Mouse (Mus musculus): Measurements from ENCODE around the gene Srgap2.

Gene Srgap2

DNA sequence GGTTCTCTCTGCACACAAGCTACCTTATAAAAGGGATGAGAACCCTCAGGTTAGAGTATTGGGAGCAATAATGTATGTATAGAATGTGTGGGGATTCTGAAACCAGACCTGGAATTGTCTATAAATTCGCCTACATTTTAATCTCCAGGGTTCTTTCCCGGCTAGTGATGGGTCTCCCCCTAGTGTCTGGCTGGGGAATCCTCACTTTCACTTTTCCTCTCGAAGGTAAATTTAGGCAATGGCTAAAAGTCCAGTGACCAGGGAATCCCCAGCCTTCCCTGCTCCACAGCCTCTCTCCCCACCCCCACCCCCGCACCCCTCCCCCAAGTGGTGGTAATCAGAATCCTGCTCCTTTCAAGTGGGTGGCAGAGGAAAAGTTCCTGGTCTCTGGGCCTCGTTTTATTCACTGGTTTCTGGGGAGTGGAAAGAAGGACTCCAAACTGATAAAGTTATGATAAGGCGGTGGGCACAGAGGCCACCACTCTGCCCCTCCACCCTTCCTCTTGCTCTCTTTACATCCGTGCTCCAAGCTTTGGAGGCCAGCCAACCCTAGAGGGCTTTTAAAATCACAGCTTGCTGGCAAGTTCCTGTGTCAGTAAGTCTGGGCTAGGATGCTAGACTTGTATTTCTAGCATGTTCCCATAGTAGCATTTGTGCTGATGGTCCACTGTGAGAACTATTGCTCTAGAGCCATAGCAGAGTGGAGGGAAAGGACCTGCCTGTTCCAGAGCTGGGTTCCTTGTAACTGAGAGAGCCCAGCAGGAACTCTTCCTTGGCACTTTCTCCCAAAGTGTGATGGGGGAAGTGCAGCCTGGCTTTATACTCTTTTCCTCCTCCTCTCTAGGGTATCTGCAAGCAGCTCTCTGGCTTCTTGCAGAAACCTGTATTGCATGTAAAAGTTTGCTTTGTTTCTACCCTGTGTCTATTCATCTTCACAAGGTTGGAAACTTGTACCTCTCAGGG lies 280.4 kb downstream of the Srgap2 start:
- DNase-seq (ENCODE audit: low read depth, low spot score) = peak; percentile 86

DNA sequence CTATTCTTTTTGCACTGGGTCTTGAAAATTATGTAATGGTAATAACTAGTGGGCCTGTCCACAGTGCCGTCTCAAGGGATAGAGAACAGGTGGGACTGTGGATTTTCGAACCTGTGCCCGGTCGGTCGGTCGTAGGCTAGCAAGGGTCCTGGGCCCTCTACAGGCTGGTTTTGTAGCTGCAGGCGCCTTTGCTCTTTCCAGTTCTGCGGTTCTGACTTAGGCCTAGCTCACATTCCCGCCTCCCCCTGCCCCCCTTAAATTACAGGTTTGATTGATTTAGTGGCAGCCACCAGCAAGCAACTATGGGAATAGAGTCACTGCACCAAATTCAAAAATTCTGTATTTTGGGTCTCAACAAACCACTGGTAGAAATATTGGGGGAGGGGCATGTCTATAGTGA lies 281.2 kb downstream of the Srgap2 start:
- DNase-seq (ENCODE audit: low read depth, low spot score) = peak; percentile 70

DNA sequence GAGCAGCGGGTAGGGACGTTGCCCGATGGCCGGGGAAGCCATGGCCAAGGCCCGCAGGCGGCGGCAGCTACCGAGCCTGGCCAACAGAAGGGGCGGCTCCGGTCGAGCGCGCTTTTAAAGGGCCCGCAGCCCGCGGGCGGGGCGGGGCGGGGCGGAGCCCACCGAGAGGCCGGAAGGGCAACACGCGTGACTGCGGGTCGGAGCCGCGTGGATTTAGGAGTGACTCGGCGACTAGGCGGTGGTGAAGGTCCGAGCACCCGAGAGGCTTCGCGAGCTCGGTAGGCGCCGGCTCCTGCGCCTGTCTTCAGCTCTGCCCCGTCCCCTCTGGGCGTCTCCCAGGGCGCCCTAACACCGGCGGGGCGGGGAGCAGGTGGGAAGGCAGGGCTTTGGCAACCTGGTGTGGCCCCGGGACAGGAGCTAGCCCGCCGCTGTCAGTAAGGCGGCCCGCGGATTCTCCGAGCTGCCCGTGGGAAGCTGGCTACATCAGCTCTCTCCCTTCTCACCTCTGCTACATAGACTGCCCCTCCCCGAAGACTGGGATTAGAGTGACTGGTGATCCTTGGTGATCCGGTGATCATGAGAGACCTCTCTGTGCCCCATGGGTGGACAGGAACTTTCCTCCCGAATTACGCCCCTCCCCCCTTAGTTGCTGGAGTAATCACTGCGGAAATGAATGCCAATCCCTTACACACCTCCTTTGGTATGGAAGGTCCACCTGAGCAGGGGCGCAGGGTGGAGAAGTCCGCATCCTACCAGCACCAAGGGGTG lies 281.9 kb downstream of the Srgap2 start, which contains the start of gene Rassf5:
Rassf5 (minus strand) TSS at position 170 of the 768 bp plus-strand sequence.
- DNase-seq (ENCODE audit: low read depth, low spot score) = peak; percentile 58

DNA sequence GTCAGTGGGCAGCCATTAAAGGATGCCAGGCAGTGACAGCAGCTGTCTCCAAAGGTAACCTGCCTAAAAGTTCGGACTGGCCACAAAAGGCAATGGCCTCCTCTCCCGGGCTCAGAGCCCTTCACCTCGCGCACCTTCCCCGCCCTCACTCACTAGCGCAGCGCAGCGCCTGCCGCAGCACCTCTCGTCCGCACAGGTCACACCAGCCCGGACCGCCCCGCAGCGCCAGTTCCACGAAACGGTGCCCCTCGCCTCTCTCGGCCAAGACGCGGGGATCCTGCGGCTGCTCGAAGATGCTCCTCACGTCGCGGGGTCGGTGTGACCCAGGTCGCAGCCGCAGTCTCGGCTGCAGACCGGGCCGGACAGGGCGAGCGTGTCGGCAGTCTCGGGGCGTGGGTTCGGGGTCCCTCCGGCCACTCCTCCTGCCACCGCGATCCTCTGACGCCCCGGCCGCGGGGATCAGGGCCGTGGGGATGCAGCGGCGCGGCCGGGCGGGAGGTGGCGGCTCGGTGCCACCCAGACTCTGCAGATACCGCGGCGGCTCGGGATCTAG lies 282.5 kb downstream of the Srgap2 start:
- no peak for DNase-seq (ENCODE audit: low read depth, low spot score)

DNA sequence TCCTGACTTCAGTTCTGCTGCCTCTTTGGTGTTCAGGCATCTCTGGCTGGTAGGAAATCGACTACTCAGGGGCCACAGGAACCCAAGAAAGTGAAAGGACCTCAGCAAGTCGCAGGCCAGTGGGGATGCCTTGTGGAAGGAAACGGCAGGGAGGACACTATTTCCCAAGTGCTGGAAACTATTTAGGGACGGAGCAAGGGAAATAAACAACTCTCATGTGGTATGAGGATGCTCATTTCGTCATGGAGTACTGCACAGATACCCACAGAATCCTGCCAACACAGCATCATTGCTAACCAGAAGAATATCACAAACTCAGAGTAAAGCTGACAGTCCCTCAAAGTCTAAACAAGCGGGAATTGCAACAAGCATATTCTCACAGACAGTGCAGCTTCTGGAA lies 284.2 kb downstream of the Srgap2 start:
- no peak for DNase-seq (ENCODE audit: low read depth, low spot score)

DNA sequence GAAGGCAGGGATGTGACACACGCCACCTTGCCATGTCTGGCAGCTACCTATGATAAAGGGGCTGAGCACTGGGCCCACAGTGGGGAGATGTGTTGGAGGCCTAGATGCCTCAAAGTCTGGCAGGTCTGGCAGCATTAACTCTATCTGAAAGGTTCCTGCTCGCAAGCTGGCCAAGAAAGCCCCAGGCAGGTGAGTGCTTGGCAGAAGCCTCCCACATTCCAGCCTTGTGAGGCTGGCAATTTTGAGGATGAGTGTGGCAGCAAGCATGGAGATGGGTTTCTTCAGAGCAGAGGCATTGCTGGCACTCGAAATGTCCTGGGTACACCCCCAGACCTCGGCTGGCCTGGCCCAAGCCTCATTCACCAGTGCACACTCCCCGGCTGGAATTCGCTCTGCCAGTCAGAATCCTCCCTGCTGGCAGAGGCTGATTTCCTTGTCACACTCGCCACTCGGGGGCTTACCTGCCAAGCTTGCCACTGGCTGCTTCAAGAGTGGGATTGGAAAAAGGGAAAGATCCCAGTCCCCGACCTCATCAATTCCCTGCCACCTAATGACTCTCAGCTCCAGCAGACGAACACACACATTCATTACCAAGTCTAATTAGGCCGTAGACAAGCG lies 287.5 kb downstream of the Srgap2 start:
- DNase-seq (ENCODE audit: low read depth, low spot score) = no peak

DNA sequence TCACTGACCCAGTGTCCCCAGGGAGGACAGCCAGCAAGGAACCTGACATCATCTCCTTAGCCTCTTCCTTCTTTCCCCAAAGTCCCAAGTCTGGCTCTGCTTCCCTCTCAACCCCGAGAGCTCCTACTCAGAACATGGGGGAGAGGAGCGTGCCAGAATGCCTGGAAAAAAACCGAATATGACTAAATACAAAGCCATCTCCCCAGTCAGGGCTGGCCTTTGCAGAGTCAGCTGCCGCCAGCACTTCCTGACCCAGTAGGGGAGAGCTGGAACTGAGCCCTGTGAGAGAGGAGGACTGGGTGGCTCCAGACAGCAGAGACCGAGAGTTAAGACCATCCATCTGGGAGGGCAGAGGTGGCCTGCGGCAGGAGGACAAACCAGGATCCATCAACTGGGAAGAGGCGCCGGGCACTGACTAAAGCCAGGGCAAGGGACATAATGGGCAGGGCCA lies 288.2 kb downstream of the Srgap2 start:
- peak; percentile 97 for DNase-seq (ENCODE audit: low read depth, low spot score)

DNA sequence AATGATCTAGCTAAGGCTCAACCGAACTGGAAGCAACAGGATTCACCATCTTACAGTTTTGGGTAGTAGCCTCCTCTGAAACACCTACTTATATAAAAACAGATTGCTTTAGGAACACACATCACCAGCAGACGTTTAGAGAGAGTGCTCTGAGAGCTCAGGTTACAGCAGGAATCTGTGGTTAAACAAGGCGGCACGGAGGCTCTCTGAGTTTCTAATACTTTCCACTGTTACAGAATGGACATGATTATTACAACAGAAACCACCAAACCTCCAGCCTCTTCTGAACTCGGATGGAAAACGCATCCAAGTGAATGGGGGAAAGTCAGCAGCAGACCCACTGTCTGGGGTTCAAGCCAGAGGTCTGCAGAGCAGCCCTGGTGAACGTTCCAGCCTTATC lies 291.1 kb downstream of the Srgap2 start:
- peak; percentile 85 for DNase-seq (ENCODE audit: low read depth, low spot score)
